ENCODE assay signal across 9 mouse cellular contexts in the genomic region with DNA sequence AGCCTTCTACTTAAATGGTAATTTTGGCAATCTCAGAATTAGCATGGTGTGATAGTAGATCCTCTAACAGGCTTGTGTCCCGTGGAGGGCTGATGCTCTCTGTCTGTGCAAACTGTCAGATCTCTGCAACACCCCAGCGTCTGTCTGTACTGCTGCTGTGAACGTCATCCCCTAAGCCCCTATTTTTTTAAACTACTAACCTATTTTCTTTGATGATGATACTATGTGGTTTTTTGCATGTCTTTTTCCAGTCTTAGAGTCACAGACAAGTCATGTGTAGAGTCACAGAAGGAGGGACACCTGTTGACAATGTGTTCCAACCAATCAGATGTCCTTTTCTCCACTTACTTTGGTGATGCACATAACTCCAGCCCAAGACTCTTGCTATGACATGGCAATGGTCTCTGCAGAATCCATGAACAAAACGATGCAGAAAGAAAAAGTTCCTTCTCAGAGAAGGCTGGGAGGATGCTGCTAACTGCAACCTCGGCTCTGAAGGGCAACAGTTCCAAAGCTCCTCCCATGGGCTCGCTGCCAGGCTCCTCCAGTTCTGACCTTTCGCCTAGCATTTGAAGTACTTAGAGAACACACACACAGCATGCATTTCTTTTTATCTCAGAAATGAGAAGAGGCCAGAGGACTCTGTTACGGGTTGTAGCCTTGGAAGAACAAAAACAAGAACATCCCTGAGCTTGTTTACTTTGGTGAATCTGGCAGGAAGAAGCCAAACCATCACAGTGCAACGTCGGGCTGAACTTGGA. TPM values are rescaled to one million over a fixed set of nuclear protein-coding genes. Genes with fewer than 3 reads are reported as not detected.
DNase-seq lines count a peak whose midpoint lies in the region; ATAC-seq and TF ChIP-seq lines count a peak whose summit lies in the region.
"Had no signal": no experiment of that assay in that cellular context is flagged by ENCODE, and none has a peak within 500 bp of the region (broad histone marks: within the 10 kb centered on the region; RNA-seq: fewer than 3 reads in every experiment).

No protein-coding gene starts in this region.

- H3K36me3 ChIP-seq in lung, embryonic 16.5 days (ENCODE audit: control insufficient read depth, insufficient read depth, low read length), result peaks cover 5% of the 10 kb centered on the region
- H3K36me3 ChIP-seq in forebrain, postnatal 0 days (ENCODE audit: insufficient read depth), result peaks cover 19% of the 10 kb centered on the region; the same call in 1 of the 2 replicates

- H3K27ac ChIP-seq in lung, embryonic 16.5 days (ENCODE audit: low read length), result peak overlapping the region; percentile 74
- H3K27ac ChIP-seq in left cerebral cortex, adult 2 months, result no peak overlapping the region
- no peak overlapping the region for H3K27ac ChIP-seq in forebrain, postnatal 0 days (ENCODE audit: low read depth, low read length)
- H3K27ac ChIP-seq: macrophage had no signal

- H3K9ac ChIP-seq in lung, embryonic 16.5 days (ENCODE audit: low read length), result no peak overlapping the region
- H3K9ac ChIP-seq in forebrain, postnatal 0 days, result no peak overlapping the region

- peak; percentile 70 for DNase-seq in CD4-positive helper T cell, adult 2 months (ENCODE audit: low read depth, low spot score)
- DNase-seq in adrenal gland, postnatal 36 days, result peak; percentile 86 to 91
- peak; percentile 47 for DNase-seq in induced T-regulatory cell, adult 2 months (ENCODE audit: low read depth)
- peak; percentile 57 to 71 for DNase-seq in thymus, postnatal 36 days
- DNase-seq in cerebellum, adult 11-12 months, result no peak
- DNase-seq in left cerebral cortex, adult 2 months (ENCODE audit: extremely low spot score in 1 of 2, low spot score in 2 of 2), result no peak
- DNase-seq in forebrain, postnatal 0 days, result no peak

- no peaks in the 10 kb centered on the region for H3K9me3 ChIP-seq in lung, embryonic 16.5 days (ENCODE audit: control insufficient read depth, low read length)
- no peaks in the 10 kb centered on the region for H3K9me3 ChIP-seq in forebrain, postnatal 0 days (ENCODE audit: low read length)

- intact Hi-C loops in left cerebral cortex, adult 2 months (cut with DNase I), result no loop called here

- TF ChIP-seq CTCF in left cerebral cortex, adult 2 months (IDR thresholded peaks at IDR 0.05), result no peak
- no peak for TF ChIP-seq CTCF in forebrain, postnatal 0 days (IDR thresholded peaks at IDR 0.05; ENCODE audit: low read depth)

- no peaks in the 10 kb centered on the region for H3K27me3 ChIP-seq in lung, embryonic 16.5 days (ENCODE audit: control insufficient read depth, insufficient read depth, low read depth, low read length)
- H3K27me3 ChIP-seq in forebrain, postnatal 0 days (ENCODE audit: insufficient read depth, low read length), result no peaks in the 10 kb centered on the region

- 19% methylated on average over 10 of the region's 10 CpGs for WGBS in lung, embryonic 16.5 days
- 49% methylated on average over 10 of the region's 10 CpGs for WGBS in forebrain, postnatal 0 days

- ATAC-seq in lung, embryonic 16.5 days (ENCODE audit: low read depth), result peak; percentile 81
- no peak for ATAC-seq in forebrain, postnatal 0 days

- H3K4me2 ChIP-seq in lung, embryonic 16.5 days (ENCODE audit: low read depth, low read length), result peak overlapping the region; percentile 18
- H3K4me2 ChIP-seq in forebrain, postnatal 0 days (ENCODE audit: low read depth), result no peak overlapping the region

- peaks cover 26% of the 10 kb centered on the region for H3K4me1 ChIP-seq in lung, embryonic 16.5 days (replicated peaks; ENCODE audit: control insufficient read depth, insufficient read depth, low read length)
- no peaks in the 10 kb centered on the region; the same call in 1 of the 2 replicates for H3K4me1 ChIP-seq in forebrain, postnatal 0 days (ENCODE audit: insufficient read depth)

- H3K4me3 ChIP-seq in lung, embryonic 16.5 days (ENCODE audit: low read length), result no peak overlapping the region
- H3K4me3 ChIP-seq in left cerebral cortex, adult 2 months, result no peak overlapping the region
- H3K4me3 ChIP-seq in forebrain, postnatal 0 days (ENCODE audit: low read depth, low read length), result no peak overlapping the region

RNA-seq across cellular contexts. Expression of a gene that starts 23.0 kb away (rescaled TPM):
- total RNA-seq in adrenal gland, postnatal 36 days (2021), result 10 to 100 TPM; 28.1 to 30.6 TPM
- polyA plus RNA-seq in lung, embryonic 16.5 days (2015; fragmentation: Nextera tagmentation; extraction: Ambion mirVana), result 26.1 and 26.3 TPM in 2 replicates
- total RNA-seq in left cerebral cortex, adult 2 months (2021), result 10 to 100 TPM; 18.5 to 20.3 TPM
- total RNA-seq in forebrain, postnatal 0 days (2014; rRNA removed), result 12.9 and 13.3 TPM in 2 replicates
- polyA plus RNA-seq in forebrain, postnatal 0 days (2015; fragmentation: Nextera tagmentation; extraction: Ambion mirVana), result 4.7 and 6.0 TPM in 2 replicates

RNA-seq across cellular contexts. Expression of a gene that starts 23.0 kb away (rescaled TPM):
- total RNA-seq in adrenal gland, postnatal 36 days (2021), result 1 to 10 TPM; 3.4 to 4.7 TPM
- polyA plus RNA-seq in lung, embryonic 16.5 days (2015; fragmentation: Nextera tagmentation; extraction: Ambion mirVana), result 2.3 and 2.5 TPM in 2 replicates
- 1 to 10 TPM; 9.0 to 9.2 TPM for total RNA-seq in left cerebral cortex, adult 2 months (2021)
- total RNA-seq in forebrain, postnatal 0 days (2014; rRNA removed), result 2.2 and 3.0 TPM in 2 replicates
- 1.5 and 2.6 TPM in 2 replicates for polyA plus RNA-seq in forebrain, postnatal 0 days (2015; fragmentation: Nextera tagmentation; extraction: Ambion mirVana)

RNA-seq across cellular contexts. Expression of a gene that starts 48.9 kb away (rescaled TPM):
- total RNA-seq in adrenal gland, postnatal 36 days (2021), result 1 to 10 TPM; 2.3 to 3.6 TPM
- 2.0 and 2.3 TPM in 2 replicates for polyA plus RNA-seq in lung, embryonic 16.5 days (2015; fragmentation: Nextera tagmentation; extraction: Ambion mirVana)
- 10 to 100 TPM; 46.1 to 47.8 TPM for total RNA-seq in left cerebral cortex, adult 2 months (2021)
- 123 and 127 TPM in 2 replicates for total RNA-seq in forebrain, postnatal 0 days (2014; rRNA removed)
- 30.7 and 38.5 TPM in 2 replicates for polyA plus RNA-seq in forebrain, postnatal 0 days (2015; fragmentation: Nextera tagmentation; extraction: Ambion mirVana)
- polyA plus RNA-seq: macrophage had no signal

Comparison
In these comparisons a context has a peak if more than half of its experiments do, and no peak if none do; other contexts are left out.
1. DNase-seq: peak in CD4-positive helper T cell, adult 2 months (single experiment), adrenal gland, postnatal 36 days (2 of 2), induced T-regulatory cell, adult 2 months (single experiment) and thymus, postnatal 36 days (2 of 2); none in cerebellum, adult 11-12 months (single experiment), left cerebral cortex, adult 2 months (0 of 2) and forebrain, postnatal 0 days (single experiment).
2. RNA of a gene that starts 48.9 kb away (total RNA-seq): 123 to 127 TPM in forebrain, postnatal 0 days and 46.1 to 47.8 TPM in left cerebral cortex, adult 2 months; 2.3 to 3.6 TPM in adrenal gland, postnatal 36 days; every median in the first group is over 10 times any median in the second.